Mouse (Mus musculus) frontal cortex, postnatal 14 days (tissue): ENCODE data around the gene Ankrd39.
"Not testable (repeated sequence)": the region's sequence is repeated elsewhere in the genome, so short reads cannot be mapped to it uniquely, and the experiment has no call there.

Experiments
- DNase-seq, 2 experiments: peaks; one replicate each; pipeline ENCODE4 v3.0.0; 2022; ENCODE audit warnings: low spot score in 2 of 2

The Ankrd39 gene

GRCm38 (mm10) chr1:36552506-36552905 is 5.3 kb upstream of the Ankrd39 start:
- DNase-seq, result no peak

DNA sequence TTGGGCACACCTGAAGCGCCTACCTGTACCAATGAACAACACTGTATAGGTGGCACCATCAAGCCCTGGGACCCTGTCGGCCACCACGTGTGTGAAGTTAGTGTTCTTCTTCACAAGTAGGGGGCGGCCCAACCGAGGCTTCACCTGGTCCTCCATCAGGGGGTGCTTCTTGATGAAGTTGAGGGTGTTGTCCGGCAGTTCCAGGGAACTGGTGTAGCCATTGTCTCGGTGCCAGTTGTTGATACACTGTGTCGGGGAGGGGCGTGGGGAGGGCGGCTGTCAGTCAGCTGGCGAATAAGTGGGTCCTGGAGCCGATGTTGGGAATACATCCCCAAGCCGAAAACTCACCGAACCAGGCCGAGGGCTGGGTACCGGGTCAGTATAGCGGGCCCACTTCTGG is 4.7 kb upstream of the Ankrd39 start:
- DNase-seq, result no peak

- no peak for DNase-seq
These were observed 3.0 kb upstream of the Ankrd39 start for GRCm38 (mm10) chr1:36550075-36550863.

DNA sequence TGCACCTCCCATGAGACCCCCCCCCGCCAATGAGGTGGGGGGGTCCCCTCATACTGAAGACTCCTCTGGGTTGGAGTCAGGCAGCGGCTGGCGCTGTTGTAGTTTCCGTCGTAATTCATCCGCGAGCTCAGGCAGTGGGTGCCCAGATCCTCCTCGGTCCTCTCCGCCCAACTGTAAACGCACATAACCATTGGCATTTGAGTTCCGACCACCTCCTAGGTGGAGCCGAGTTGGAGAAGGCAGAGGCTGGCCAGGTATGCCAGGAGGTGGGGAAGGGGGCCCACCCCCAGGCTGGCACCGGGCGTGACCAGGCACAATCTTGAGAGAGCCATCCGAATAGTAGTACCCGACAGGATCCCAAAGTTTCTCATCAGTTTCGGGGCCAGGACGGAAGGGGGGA is 2.2 kb upstream of the Ankrd39 start:
- no peak for DNase-seq

GRCm38 (mm10) chr1:36548771-36549170 is 1.5 kb upstream of the Ankrd39 start:
- DNase-seq, result no peak

GRCm38 (mm10) chr1:36547981-36548598 is 845 bp upstream of the Ankrd39 start:
- no peak for DNase-seq

DNA sequence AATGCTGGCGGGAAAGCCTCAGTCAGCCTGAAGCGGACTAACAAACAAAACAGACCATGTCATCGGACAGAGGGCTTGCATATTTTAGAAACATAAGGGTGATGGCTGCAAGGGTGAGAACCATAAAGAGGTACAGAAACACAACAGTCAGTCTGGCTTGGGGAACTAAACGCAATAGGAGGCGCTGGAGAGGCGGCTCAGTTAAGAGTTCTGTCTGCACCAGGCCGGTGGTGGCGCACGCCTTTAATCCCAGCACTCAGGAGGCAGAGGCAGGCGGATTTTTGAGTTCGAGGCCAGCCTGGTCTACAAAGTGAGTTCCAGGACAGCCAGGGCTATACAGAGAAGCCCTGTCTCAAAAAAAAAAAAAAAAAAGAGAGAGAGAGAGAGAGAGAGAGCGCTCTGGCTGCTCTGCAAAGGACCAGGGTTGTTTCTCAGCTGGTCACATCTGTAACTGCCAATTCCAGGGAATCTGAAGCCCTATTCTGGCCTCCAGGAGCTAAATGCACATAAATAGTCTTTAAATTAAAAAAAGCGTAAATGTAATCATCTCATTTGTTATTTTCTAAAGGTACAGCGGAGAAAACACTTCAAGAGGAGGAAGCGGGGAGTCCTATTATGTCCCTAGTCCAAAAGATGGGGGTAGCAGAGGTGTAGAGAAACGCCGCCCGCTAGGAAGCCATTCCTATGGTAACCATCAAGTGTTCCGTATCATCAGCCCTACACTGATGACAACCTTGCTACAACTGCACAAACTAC is 1.2 kb downstream of the Ankrd39 start:
- no peak for DNase-seq

DNA sequence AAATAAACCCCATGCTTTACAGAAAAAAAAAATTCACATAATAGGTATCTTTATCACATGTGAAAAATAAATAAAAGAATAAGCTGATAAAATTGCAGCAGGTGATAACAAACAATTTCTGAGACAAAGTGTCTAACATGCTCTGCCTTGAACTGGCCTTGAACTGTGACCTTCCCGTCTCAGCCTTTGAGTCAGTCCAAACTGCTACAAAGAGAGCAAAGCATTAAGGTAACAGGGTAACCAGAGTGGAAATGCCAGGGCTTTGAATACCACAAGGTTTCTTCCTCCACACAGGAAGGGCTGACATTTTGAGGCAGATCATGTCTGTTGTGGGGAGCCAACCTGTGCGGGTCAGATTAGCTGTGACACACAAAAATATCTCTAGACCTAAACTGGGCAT is 1.9 kb downstream of the Ankrd39 start:
- no peak for DNase-seq

DNA sequence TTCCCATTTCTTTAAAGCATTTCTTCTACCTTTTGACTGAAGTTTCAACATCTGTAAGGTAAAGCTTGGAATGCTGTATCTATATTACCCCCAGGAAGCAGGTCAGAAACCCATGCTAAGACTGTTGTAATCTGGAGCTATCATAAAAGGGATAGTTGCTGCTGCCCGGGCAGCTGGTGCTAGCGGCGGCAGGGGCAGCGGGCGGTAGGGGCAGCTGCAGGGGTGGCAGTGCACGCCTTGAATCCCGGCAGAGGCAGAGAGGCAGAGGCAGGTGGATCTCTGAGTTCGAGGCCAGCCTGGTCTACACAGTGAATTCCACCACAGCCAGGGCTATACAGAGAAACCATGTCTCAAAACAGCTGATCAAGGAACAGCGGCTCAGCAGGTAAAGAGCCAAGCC is 4.3 kb downstream of the Ankrd39 start:
- DNase-seq, result no peak

DNA sequence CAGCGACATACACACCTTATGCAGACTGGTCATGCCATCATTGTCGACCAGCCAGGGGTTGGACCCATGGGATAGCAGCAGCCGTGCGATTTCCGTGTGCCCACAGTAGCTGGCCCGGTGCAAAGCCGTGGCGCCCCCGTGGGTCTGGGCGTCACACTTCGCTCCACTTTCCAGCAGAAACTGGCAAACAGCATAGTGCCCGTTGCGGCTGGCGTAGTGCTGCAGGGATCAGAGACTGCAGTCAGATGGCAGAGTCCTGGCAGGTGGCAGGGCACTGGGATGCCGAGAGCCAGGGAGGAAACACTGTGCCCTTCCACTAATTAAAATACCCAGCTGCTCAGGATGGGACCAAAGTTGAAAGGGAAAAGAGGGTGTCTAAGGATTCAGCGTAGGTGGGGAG is 5.4 kb downstream of the Ankrd39 start:
- DNase-seq, result no peak

GRCm38 (mm10) chr1:36540807-36541206 is 6.4 kb downstream of the Ankrd39 start:
- no peak for DNase-seq

DNA sequence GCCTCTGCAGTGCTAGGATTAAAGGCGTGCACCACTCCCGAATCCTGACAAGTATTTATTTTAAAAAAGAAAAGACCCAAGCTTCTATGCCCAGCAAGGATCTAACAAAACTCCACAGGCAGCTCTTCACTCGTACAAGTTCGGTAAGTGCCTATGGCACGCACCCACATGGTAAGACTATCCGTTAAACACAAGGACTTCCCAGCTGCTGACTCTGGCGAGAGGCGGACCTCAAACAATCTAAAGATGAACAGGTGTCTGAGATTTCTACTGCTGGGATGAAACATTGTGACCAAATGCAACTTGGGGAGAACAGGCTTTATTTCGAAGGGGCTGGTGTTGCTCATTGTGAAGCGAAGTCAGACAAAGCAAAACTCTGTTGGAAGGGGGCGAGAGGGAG is 7.1 kb downstream of the Ankrd39 start:
- DNase-seq, result no peak

GRCm38 (mm10) chr1:36539186-36539585 is 8.1 kb downstream of the Ankrd39 start, which contains the start of gene Gm42417:
TSS of gene Gm42417 (minus strand) at chr1:36539429.
- DNase-seq, result no peak

GRCm38 (mm10) chr1:36538727-36539126 is 8.5 kb downstream of the Ankrd39 start:
- no peak for DNase-seq

DNA sequence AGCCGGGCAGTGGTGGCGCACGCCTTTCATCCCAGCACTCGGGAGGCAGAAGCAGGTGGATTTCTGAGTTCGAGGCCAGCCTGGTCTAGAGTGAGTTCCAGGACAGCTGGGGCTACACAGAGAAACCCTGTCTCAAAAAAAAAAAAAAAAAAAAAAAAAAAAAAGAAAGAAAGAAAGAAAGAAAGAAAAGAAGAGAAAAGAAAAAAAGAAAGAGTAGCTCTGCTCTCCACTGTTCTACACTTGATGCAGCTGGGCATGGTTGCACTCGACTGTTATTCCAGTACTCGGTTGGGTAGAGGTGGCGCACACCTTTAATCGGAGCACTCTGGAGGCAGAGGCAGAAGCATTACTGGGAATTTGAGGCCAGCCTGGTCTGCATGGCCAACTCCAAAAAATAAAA is 10.5 kb downstream of the Ankrd39 start, which contains the start of gene Ankrd23:
TSS of gene Ankrd23 (minus strand) at position 101 of the 400 bp plus-strand sequence.
- DNase-seq, result not testable (repeated sequence)

GRCm38 (mm10) chr1:36536397-36536728 is 10.9 kb downstream of the Ankrd39 start:
- no peak for DNase-seq

GRCm38 (mm10) chr1:36535477-36536396 is 11.5 kb downstream of the Ankrd39 start:
- no peak for DNase-seq

GRCm38 (mm10) chr1:36534595-36535058 is 12.6 kb downstream of the Ankrd39 start:
- no peak for DNase-seq

DNA sequence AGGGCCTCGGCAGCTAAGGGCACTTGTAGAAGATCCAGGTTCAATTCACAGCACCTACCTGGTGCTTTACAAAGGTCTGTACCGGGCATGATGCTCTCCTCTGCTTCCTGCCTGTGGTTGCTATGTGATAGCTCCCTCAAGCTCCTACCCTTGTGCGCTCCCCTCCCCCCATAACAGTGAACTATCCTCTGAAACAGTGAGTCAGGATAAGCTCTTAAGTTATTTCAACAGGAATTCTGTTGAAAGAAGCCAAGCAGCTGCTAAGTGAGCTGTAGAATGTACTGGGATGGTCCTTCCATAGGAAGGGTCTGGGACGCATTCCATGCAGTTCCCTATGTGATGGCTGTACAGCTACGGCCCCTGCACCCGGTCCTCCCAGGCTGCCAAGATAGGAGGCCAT is 13.7 kb downstream of the Ankrd39 start:
- no peak for DNase-seq

- DNase-seq, result no peak
These were observed 15.8 kb downstream of the Ankrd39 start for GRCm38 (mm10) chr1:36531461-36531860.

- DNase-seq, result no peak
These were observed 16.3 kb downstream of the Ankrd39 start for GRCm38 (mm10) chr1:36530962-36531361.
